Mouse (Mus musculus) CH12.LX (cell line): ENCODE measurements at regions not wholly inside any gene's neighbourhood (a gene's known extent, or its start where the extent isn't known, plus 50 kb on each side); places are given as distances from the start of the nearest gene placed in this dataset.

Experiments
- BHLHE40 ChIP-seq: IDR thresholded peaks from 2 replicates; pipeline ENCODE4 v1.6.1; 2011; ENCODE audit warnings: mild to moderate bottlenecking, low read depth, low read length, improper control_type of control experiment
- CTCF ChIP-seq, 2 experiments: IDR thresholded peaks in 1 of 2; conservative IDR thresholded peaks in 1 of 2; 2 replicates each; pipeline ENCODE4 v1.5.1; 2011 to 2012; ENCODE audit warnings: low read depth in 2 of 2, low read length in 2 of 2, improper control_type of control experiment in 1 of 2, inconsistent platforms in 1 of 2, mild to moderate bottlenecking in 1 of 2, moderate library complexity in 1 of 2
- E2F4 ChIP-seq: IDR thresholded peaks from 2 replicates; pipeline ENCODE4 v1.6.1; 2011; ENCODE audit warnings: low read depth, low read length, improper control_type of control experiment; ENCODE audit not compliant: insufficient replicate concordance
- EP300 ChIP-seq: IDR thresholded peaks from 2 replicates; pipeline ENCODE4 v1.6.1; 2011; ENCODE audit warnings: low read length, improper control_type of control experiment
- HCFC1 ChIP-seq: IDR thresholded peaks from 2 replicates; pipeline ENCODE4 v1.6.1; 2012; ENCODE audit warnings: low read depth, mild to moderate bottlenecking, inconsistent platforms, low read length, improper control_type of control experiment
- IRF4 ChIP-seq: IDR thresholded peaks from 2 replicates; pipeline ENCODE4 v1.6.1; 2014; ENCODE audit warnings: low read depth, mild to moderate bottlenecking, inconsistent platforms, low read length, improper control_type of control experiment
- JUN ChIP-seq: IDR thresholded peaks from 2 replicates; pipeline ENCODE4 v1.6.1; 2011; ENCODE audit warnings: low read depth, mild to moderate bottlenecking, low read length, improper control_type of control experiment, moderate library complexity; ENCODE audit not compliant: insufficient read depth
- JUND ChIP-seq: conservative IDR thresholded peaks from 2 replicates; pipeline ENCODE4 v1.6.1; 2011; ENCODE audit warnings: low read depth, low read length, improper control_type of control experiment
- MAX ChIP-seq: IDR thresholded peaks from 2 replicates; pipeline ENCODE4 v1.6.1; 2011; ENCODE audit warnings: low read length, improper control_type of control experiment
- POLR2A ChIP-seq: IDR thresholded peaks from 2 replicates; pipeline ENCODE4 v1.6.1; 2011; ENCODE audit warnings: low read depth, mild to moderate bottlenecking, improper control_type of control experiment, low read length
- POLR2AphosphoS2 ChIP-seq: IDR thresholded peaks from 2 replicates; pipeline ENCODE4 v1.6.1; 2011; ENCODE audit warnings: low read depth, low read length, improper control_type of control experiment
- TBP ChIP-seq: conservative IDR thresholded peaks from 2 replicates; pipeline ENCODE4 v1.6.1; 2011; ENCODE audit warnings: low read depth, low read length, improper control_type of control experiment
- ZC3H11A ChIP-seq: IDR thresholded peaks from 2 replicates; pipeline ENCODE4 v1.6.1; 2012; ENCODE audit warnings: low read depth, mild to moderate bottlenecking, inconsistent platforms, low read length, improper control_type of control experiment
- ZMIZ1 ChIP-seq: IDR thresholded peaks from 2 replicates; pipeline ENCODE4 v1.6.1; 2012; ENCODE audit warnings: low read depth, mild to moderate bottlenecking, inconsistent platforms, low read length, improper control_type of control experiment

- TF ChIP-seq ZC3H11A (peak; percentile 65), TBP (no peak), CTCF (conservative IDR thresholded peaks at IDR 0.05 in 1 of 2, IDR thresholded peaks at IDR 0.05 in 1 of 2; ENCODE audit: low read depth in 2 of 2, low read length in 2 of 2) (peak; percentile 81 to 86), POLR2A (no peak), E2F4 (no peak), JUN (no peak), JUND (no peak), BHLHE40 (no peak), ZMIZ1 (no peak), MAX (no peak), POLR2AphosphoS2 (no peak), EP300 (no peak), IRF4 (no peak), HCFC1 (no peak)
Measured at GRCm38 (mm10) chr17:63803599-63803998, 59.3 kb upstream of the Fer start.
